Mouse (Mus musculus) testis, postnatal 14 days (tissue): ENCODE results near the gene Ptprg.

Experiments used
- DNase-seq: peaks from one replicate; pipeline ENCODE4 v3.0.0; 2021; ENCODE audit warnings: low spot score

Ptprg gene

DNA sequence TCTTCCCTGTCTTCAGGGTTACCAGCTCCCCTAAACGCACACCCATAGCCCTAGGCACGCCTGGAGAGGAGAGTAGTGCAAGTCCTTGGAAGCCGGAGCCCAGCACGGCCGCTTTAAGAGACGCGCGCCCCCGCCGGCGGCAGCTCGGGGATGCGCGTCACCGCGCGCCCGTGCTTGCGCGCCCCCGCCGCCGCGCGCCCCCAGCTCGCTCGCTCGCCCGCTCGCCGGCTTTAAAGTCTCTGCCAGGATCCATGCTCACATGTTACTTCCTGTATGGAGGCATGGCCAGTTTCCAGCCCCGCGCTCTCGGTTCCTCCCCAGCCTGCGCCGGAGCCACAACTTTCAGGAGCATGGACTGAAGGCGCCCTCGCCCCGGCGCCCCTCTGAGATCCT is at the start of gene Ptprg:
TSS of gene Ptprg (plus strand) at position 260 of the 393 bp plus-strand sequence.
- DNase-seq = peak; percentile 80

DNA sequence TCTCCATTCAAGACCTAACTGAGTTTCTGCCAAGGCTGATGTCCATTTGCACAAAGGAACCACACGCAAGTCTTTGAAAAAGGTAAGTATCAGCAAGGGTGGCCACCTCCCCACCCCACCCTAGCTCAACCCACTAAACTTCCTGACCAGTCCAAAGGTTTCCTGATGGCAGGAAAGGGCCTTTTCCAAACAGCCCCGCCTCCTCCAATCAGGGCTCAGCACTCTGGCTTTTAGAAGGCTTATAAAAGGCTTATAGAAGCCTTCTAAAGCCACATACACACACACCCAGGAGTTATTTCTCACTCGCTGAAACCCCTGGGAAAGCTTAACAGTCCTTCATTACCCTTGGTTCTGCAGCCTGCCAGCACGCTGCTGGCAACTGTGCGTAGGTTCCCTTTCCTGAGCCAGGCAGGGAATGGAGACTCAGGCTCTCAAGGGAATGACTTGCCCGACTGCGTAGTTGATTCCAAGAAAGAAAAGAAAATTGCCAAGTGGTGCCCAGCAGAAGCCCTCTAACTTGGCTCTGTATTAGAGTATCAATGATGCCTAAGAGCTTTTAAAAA is 49.4 kb upstream of the Ptprg start:
- no peak for DNase-seq

DNA sequence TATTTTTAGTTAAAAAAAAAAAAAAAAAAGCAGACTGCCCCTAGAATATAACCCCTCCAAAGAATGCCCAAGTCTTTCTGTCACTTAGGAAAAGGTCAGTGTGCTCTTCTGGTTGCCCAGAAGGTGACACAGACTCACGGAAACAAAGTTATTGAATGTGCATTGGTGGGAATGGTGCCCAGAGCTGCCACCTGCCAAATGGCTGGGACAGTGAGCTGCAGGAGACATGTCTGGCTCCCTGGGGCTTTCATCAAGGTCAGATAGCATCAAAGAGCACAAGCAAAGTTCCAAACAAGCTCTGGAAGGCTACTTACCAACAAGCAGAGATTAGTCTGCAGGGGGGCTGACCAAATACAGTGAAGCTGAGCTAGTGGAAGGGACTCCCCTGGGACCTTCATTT is 43.2 kb upstream of the Ptprg start:
- peak; percentile 12 for DNase-seq

DNA sequence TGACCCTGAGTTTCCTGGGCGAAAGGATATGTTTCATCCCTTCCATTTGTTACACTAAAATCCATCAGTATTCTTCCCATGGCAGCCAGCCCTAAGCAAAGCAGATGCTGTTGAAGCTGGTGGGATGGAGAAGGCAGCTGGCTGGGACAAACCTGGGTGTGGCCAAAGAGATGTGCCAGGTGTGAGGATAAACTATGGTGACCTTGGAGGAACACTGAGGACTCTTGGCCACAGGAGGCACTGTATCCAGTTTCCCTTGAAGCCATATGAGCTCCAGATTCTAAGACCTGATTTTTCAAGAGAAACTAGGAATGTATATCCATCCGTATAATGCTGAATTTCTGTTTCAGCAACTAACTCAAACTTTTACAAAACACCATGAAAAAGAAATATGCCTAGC is 34.2 kb upstream of the Ptprg start:
- DNase-seq = no peak

DNA sequence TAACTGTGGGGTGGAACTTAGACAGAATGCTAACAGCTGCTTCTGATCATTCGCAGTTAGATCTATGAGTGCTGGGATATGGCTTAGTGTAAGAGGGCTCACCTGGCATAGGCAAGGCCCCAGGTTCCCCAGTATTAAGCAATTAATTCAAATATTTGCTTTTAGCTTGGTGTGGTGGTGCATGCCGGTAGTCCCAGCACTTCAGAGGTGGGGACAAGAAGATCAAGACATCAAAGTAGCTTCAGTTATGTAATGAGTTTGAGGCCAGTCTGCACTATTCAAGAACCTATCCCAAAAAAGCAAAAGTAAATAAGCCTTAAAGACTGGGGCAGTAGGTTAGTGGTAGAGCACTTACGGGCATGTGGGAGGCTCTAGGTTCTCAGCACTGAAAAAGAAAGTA is 30.3 kb upstream of the Ptprg start:
- no peak for DNase-seq

DNA sequence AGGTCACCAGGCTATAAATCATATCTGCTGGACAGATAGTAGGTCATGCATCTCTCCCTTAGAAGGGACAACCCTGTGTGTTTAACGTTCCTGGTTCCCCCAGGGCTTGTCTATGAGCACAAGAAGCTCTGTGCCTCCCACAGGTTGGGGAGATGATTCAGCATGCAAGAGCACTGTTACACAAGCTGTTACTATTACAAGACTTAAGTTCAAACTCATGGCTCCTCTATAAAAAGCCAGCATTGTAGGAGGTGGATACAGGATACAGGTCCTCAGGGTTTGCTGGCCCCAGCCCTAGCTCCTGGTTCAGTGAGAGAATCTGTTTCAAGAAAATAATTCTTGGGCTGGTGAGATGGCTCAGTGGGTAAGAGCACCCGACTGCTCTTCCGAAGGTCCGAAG is 23.7 kb upstream of the Ptprg start:
- DNase-seq = no peak

DNA sequence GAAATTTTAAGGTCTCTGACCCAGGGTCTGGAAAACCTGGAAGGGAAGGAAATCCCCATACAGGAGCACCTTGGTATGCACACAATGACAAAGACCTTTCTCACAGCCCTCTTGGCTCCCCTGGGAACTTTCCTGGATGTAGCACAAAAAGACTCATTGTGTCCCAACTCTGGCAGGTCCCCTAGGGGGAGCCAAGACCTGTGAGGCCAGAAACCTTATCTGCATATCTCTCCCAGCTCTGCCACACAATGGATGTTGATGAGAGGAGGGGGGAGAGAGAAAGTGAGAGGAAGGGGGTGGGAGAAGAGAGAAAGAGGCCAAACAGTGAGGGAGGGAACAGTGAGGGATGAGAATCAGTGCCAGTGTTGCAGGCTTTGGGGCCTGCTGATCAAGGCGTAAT is 18.9 kb upstream of the Ptprg start:
- DNase-seq = peak; percentile 24

DNA sequence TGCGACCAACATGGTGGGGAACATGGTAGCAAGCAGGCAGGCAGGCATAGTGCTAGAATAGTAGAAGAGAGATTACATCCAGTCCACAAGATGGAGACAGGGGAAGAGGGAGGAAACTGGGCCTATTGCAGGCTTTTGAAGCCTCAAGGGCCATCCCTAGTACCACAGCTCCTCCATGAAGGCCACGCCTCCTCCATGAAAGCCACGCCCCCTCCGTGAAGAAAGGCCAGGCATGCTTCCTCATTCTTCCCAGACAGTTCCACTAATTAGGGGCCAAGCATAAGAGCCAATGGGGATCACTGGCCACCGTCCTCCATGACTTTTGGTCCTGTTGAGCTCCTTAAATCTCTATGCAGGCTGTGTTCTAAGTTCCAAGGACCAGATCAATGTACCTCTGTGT is 17.2 kb upstream of the Ptprg start:
- DNase-seq = no peak

DNA sequence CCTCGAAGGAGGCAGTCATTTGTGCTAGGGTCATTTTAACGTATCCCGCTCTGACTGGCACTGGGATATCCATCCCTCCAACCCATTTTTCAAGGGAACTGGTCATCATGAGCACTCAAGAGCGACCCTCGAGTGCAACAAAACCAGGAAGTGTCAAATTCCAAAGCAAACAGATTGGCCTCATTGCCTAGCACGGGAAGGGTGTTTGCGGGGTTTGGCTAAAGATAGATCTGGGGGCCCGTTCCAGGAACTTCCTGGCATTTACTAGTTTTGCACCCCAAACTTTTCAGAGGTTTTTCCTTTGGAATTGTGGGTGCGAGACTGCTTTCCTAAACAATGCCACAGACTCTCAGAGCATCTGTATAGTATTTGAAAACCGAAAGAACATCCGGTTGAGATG is 1.4 kb upstream of the Ptprg start:
- DNase-seq = no peak

DNA sequence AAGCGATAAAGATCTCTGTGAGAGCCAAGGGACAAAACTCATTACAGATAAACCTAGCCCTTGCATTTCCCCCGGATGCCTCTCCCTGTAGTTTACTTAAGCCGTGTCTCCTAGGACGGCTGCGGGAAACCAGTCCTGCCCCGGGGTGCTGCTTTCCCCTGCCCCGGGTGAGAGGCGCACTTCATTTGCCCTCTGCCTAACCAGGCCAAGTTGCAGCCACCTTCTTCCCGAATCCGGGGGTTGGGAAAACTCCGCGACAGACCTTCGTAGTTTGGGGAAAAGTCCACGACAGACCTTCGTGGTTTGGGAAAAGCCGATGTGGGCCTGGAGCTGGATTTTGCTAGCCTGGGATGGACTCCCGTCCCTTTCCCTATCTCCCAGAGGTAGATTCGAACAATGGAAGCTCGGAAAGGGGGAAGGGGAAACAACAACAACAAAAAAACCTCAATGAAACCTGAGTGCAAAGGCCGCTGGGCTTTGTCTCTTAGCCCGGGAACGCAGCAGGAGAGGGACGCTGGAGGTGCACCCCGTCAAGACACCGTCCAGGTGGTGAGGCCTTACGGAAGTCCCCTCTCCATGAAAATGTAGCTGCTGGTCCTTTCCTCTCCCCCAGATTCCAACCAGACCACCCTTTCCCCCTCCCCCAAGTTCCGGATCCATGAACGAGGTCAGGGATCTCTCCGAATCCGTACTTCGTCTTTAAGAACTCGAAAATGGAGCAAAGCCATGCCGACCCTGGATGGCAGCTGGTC is 635 bp upstream of the Ptprg start:
- no peak for DNase-seq

DNA sequence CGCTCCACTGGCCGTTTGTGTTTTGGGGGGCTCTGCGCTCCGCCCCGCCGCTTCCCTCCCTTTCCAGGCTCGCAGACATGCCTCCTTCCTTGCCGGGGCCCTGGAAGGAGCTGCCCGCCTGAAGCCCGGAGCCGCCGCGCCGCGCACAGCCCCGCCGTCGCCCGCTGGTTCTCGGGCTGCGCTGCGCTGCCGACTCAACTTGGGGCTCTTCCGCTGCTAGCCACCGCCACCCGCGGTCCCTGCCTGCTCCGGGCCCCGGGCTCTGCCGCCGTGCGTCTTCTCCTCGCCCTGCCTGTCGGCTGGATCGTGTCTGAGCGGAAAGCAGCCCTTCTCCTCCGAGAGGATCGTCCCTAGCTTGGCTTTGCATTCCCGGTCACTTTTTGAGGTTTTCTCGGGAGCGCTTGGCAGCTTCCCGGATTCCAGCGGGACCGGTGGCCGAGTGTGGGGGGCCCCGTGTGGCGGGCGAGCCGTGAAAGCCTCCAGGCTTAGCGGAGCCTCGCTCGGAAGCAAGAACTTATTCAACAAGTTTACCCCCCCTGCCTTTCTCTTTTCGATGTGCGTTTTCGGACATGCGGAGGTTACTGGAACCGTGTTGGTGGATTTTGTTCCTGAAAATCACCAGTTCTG is 460 bp downstream of the Ptprg start:
- DNase-seq = no peak

DNA sequence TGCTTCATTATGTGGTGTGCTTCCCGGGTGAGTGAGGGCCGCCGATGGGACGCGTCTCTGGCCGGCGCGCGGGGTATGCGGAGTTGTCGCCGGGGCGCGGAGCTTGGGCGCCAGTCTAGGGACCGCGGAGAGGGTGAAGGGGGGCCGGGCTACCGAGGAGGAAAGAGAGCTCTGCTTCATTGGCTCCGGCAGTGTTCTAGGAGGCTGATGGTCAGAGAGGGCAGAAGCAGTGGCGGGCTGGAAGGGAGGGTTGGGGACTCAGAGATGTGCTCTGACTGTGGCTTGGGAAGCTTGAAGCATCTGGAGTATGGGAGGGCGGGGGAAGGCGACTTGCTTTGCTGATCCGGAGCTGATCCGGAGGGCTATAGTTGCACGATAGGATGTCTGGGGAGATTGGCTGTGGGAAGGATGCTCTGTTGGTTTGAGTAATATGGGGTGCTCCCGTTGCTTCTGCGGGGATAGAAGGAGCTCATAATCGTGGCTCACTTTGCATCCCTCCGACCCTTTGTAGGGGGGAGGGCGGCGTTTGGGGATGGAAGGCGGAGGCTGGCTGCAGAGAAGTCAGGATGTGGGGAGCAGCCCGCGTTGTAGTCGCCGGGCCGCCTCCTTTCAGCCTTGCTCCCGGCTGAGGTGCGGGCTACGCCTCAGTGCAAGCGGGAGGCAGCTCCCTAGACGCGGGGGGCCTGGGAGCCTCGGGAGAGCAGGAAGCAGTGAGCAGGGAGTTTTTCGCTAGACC is 1.1 kb downstream of the Ptprg start:
- peak; percentile 29 for DNase-seq

DNA sequence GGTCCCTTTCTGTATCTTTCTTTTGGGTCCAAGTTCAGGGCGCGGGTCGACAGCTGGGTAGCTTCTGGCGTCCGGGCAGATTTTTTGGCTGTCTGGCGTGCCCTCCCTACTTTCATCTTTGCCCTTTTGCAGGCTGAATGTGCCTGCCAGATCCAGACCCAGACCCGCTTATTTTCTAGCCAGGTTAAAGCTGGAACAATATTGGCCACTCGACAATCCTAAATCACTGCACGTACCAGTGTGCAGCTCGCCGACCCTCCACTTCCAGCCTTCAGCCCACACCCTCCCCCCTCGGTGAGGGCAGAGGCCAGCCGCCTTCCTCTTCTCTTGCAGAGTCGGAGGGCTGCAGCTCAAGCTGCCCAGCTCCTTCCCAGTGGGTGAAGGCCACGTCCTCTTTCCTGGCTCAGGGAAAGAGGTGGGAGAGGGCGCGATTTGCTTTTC is 1.7 kb downstream of the Ptprg start:
- DNase-seq = no peak

DNA sequence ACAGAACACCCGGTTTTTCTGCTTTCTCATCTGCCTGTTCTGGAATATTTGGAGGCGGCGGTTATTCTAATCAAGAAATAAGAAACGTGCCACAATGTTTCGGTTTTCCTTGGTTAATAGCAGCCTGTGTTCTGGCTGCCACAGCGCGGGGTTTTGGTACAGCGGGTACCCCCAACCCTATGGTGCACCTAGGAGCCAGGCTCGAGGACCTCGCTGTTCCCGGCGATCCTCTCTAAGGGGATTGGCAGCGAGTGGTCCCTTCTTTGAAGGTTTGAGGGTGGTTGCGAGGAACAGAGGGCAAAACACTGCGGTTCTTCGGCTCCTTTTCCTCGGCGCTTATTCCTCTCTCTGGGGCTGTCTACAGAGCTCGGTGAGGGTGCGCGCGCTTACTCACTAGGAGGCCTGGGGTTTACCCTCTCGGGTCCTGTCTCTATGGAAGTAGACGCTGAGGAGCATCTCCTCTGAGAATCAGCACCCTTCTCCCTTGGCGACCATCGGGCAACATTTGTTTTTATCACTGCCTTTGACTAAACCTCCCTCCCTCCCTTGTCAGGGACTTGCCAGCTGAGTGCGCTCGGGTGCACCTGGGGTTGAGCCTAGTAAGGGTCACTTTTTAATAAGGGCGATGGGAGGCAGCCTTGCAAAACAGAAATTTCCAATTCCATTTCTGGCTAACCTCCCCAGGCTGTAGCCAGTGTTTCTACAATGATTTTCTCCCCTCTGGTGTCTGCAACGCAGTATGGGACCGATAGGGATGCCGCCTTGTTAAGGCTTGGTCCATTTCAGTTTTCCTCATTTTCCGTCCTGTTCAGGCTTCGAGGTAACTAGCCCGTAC is 2.4 kb downstream of the Ptprg start:
- peak; percentile 24 for DNase-seq

DNA sequence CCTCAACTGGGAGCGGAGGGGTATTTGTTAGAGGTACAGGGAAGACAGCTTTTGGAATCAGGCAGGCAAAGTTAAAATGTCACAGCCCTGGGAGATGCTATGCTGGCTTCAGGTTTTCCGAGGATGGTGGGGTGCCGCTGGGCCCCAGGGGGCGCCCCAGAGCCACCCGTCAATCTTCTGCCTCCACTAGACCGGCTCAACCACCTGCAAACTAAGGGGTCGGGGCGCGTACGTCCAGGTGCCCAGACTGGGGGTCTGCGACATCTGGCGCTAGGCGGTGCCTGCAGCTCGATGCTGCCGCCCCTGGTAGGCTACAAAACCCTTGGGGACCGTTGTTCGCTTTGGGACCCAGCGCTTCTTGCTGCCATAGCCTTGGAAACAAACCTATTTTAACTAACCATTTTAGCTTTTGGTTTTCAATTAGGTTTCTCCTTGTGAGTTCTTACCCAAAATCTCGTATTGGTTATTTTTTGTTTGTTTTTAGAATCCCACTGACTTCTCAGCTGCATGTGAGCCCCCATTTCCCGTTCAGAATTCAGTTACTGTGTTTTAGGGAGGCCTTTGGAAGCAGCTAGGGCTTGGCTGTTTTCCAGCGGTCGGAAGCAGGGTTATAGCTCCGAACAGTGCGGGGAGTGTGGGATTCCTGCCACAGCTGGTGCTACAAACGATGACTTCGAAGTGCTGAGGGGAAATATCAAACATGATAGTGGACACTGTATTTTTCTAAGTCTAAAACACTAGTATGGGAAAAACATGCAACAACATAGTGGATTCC is 3.2 kb downstream of the Ptprg start:
- DNase-seq = peak; percentile 19

DNA sequence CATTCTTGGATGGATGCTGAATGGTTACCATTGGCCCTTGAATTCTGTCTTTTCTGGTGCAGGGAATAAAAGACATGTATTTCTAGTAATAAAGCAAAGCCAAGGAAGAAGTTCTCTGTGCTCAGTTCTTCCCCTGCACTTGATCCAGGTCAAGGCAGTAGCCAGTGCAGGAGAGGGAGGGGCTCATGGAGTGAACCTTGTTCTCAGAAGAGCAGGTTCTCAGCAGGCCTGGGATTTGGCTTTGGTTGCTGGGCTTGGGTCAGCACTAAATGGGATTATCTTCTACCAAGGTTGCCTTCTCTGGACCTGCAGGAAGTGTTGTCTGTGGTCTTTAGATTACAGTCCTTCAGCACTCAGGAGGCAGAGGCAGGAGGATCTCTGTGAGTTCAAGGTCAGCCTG is 5.2 kb downstream of the Ptprg start:
- no peak for DNase-seq

DNA sequence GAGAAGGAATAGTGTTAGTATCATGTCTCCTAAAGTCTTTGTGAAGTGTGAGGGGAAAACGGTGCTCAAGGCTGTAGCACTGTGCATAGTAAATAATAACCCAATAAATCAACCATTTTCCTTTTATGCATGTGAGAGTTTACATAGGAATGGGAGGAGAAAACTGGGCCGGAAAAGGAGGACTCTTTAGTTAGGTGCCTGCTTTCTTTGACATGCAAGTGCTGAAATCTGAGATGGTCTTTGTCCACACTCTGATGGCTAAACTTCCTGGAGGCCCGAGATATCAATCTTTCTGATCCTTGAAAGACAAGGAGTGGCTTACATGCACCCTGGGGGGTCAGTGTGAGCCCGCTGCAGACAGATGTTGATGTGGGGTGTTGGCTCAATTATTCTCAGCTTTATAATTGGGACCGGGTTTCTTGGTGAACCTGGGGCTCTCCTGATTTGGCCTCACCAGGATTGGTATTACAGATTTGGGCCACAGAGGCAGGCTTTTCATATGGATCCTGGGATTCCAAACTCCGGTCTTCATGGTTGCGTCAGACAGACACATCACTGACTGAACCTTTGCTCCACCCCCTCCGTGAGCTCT is 7.4 kb downstream of the Ptprg start:
- no peak for DNase-seq

DNA sequence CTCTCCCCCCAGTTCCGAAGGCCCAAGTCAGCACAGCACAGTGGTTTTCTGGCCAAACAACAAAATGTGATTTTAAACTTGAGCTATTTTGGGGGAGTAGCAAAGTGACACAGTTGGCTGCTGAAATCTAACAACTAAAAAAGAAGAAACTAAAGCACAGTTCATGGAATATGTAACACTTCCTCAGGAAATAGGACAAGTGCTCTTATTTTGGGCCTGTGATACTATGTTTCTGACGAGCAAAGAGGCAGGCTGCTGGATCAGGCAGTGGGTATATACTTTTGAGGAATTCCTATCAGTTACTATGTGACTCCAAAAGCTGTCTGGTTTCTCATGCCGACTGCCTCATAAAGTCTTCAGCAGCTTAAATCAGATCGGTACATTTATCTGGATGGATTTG is 8.1 kb downstream of the Ptprg start:
- DNase-seq = no peak

DNA sequence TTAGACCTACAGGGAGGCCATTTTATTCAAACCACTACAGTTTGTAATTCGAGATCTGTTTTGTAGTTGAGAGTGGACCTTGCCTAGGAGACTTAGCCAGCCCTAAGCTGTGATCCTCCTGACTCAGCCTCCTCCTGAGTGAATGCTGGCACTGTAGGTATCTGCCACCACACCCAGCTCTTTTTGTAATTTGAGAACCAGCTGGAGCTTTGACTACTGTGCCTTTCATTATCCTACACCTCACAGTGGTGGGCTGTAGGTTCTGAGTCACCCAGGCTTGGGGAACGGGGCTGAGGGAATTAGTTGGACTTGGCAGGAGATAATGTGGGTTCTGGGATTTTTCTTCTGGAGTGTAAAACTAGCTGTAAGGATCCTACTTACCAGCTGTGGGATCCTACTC is 9.5 kb downstream of the Ptprg start:
- DNase-seq = no peak

DNA sequence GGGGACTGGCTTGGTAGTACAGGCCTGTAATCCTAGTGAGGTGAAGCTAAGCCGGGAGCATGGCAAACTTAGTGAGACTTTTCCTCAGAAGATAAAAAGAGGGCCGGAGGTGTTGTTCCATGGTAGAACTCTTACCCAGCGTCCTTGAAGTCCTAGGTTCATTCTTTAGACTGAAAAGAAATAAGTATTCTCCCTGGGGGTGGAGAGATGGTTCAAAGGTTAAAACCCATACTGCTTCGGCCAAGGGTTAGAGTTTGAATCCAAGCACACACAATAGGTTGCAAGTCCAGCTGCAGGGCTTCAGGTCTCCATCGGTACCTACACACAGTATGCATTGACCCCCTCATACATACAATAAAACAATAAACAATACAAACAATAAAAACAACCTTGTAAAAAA is 10.3 kb downstream of the Ptprg start:
- DNase-seq = no peak

DNA sequence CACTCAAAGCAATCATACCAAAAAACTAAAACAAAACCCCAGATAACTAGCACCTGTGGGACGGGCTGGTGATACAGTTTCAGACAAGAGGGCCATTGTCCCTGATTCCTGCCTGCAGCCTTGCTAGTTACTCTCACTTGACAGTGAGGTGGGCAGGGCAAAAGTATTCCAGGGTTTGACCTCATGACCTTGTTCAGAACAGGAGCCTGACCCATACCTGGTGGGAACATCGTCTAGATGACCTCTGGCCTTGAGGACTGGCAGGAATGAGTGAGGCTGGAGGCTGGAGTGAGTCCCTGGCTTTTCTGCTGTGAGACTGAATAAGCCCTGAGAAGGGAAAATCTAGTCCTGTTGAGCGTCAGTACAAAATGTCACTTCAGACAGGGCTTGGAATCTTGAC is 11.1 kb downstream of the Ptprg start:
- no peak for DNase-seq
